Mouse (Mus musculus) kidney, postnatal 25 days (tissue): Measurements from ENCODE around the gene Ankrd50.

Source experiments
- DNase-seq, 2 experiments: peaks; one replicate each; pipeline ENCODE4 v3.0.0; 2021; ENCODE audit warnings: mixed read lengths in 2 of 2

Ankrd50 gene

DNA sequence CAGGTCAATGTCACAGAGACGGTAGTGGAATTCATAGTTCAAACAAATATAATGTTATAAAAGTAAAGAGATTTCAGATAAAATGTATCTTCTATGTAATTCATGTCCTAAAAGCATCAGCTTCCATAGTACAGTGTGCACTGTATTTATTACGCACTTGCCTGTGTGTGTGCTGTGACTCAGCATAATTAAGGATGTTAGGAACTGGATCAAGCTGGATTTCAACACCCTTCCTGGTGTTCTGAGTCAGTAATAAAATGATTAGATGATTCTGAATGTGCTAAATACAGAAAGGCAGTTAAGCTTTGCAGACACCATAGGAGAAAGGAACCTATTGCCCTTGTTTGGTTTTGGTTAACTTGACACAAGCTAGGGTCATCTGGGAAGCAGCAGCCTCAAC lies 21.5 kb downstream of the Ankrd50 start:
- DNase-seq, result no peak

DNA sequence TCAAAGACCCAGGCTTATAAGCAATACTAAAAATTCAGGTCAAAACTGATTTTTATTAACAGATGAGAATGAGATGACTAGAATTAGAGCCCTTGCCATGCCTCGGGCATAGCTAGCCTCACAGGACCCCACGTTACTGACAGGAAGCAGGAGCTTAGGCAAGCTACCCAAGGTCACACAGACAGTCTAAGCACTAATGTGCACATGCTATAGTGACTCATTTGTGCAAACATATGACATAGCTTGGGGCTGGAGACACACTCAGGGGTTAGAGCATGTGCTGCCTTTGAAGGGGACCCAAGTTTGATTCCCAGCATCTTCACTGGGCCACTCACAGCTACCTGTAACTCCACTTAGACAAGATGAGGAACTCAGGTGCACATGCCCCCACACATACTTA lies 22.9 kb downstream of the Ankrd50 start:
- DNase-seq, result no peak

DNA sequence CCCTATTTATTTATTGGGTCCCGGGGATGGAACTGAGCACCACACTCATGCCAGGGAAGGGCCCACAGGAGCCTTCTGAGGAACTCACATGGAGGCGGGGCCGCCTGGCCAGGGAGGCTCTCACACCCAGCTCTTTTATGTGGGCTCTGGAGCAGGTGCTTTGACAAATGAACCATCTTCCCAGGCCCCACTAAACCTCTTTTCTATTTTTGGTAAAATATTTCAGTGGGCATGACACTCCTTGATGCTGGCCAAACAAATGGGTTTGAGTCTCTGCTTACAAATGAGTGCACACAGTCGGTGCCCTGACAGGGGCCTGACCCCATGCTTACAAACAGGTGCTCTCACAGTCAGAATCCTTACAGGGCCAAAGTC lies 24.4 kb downstream of the Ankrd50 start:
- no peak for DNase-seq

DNA sequence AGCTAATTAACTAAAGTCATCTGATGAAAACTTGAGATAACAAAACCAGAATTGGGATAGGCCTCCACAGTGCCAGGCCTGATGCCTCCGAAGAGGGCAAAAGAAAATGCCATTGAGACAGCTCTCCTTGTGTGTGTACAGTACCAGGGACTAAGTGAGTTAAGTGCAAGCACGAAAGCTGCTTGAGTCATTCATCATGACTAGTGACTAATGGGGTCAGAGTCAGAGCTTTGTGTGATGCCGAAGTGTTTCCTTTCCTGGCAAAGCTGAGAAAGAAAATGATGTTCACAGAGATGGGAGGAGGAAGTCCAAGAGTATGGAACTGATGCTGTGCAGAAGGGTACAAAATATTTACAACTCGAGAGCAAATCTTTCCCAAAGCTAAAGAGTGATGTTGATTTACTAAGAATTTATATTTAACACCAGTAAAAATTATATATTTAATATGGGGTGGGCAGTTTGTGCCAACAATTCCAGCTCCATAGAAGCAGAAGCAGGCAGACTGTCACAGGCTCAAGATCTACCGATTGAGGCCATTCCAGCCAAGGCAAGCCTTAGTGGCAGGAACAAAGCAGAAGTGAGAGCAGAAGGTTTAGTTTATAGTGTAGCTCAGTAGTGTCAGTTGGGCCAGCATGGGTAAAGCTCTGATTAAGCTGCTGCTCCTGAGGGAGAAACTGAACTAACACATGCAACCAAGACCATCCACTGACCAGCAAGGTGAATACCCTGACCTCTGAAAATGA lies 25.0 kb downstream of the Ankrd50 start:
- no peak for DNase-seq

DNA sequence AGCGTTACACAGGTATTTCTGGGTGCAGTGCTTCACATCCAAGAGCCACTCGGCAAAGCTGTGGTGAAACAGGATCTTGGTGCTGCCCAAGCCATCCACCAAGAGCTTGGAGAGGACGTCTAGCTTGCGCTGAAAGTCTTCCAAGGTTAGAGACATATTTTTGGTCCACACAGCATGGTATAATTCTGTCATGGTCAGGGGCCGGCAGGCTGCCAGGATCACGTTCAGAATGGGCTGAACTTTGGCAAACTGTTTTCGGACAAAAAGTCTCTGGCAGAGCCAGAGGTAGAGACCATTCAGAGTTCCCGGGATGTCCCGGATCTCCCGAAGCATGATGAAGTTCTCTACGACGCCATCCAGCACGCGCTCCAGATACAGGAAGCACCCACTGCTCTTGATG lies 27.6 kb downstream of the Ankrd50 start:
- DNase-seq, result no peak

DNA sequence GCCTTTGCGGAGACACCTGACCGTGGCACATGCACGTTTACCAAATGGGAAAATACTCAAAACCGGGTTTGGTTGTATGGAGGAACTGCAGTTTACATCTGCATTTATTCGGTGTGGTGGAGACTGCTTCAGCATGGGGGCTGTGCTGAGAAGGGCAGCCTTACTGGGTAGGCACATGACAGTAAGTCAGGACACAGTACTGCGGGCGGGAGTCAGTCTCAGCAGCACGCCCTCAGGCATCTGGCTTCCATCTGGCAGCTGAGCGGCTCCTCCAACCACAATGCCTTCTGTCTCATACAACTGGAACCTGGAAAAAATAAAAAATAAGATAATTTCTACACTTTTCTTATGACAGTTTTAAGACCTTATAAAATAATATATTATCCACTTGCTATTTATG lies 32.4 kb downstream of the Ankrd50 start:
- DNase-seq, result no peak

DNA sequence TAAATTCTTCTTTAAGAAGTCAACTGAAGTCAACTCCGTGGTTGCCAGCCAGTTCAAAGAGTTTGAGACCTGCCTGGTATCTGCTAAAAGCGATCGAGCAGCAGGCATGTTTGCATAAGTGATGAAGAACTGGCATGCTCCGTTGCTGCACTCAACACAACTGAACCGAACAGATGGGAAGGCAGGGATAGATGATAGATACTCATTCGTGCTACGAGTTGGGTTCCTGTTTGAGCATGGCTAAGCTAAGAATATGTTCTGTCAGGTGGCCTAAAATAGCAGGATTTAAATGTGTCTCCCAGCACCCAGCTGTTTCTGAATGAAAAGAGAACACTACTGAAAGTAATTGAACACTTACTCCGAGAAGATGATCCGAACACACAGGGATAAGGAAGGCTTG lies 38.1 kb downstream of the Ankrd50 start:
- no peak for DNase-seq

DNA sequence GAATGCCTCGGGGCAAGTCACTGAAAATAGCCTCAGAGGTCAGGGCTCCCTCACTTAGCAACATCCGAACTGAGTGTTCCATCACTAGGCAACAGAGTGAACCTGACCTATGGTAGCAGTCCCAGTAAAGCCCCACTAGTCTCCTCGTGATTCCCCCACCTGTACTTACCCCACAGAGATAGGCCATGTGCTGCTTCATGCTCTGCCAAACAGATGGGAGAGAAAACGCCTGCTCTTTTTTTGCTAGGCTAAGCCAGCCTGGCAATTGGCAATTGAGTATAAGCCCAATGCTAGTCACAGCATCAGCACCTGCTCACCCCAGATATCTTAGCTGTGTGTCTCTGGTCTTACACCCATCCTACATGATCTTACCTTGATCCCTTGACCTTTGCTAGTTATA lies 40.8 kb downstream of the Ankrd50 start:
- DNase-seq, result no peak

DNA sequence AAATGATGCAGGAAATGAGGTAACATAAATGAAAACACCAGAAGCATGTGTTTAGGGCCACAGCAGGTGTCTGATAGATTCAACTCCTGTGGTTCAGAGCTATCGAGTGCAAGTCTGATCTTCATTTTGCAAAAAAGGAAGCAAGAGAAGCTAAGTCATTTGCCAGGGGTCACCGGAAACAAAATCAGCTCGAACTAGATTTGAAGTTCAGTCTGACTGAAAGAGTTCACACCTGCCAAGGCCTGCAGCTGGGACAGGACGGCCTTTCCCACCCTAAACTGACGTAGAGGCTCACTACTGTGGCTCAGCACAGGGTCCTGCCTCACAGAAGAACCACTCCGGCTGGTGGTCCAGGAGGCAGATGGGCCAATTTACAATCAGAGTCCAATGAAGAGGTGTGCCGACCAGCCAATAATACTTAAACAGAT lies 44.1 kb downstream of the Ankrd50 start:
- no peak for DNase-seq

DNA sequence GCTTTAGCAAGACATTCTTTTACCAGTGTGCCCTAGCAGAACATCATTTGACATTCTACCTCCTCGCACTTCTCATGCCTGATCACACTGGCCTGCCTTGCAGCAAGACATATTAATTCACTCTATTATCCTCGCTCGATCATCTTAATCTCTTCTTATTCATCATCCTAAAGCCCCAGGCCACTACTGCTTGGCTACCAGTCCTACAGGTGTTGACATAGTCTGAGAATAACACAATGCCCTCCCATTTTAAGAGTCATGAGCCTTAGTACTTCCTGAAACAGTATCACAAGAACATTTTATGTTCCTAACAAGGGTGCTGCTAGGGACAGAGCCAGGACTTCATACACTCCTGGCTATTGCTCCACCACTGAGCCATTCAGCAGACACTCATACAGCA lies 48.0 kb downstream of the Ankrd50 start:
- DNase-seq, result no peak

DNA sequence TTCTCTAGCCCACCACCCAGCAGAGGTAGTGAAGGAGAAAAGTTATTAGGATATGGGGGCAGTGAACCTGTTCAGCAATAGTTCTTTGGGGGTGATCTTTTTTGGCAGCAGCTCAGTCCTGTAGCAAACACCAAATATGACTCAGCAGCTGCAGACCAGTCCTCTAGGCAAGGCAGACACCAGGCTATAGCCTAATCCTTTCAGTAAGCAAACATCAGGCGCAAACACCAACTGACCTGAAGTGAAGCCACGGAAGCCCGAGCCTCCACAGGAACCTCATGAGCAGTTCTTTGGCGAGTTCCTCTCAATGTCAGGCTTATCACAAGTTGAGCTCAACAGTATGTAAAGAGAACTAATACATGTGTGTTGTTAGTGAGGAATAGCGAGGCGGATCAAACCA lies 48.8 kb downstream of the Ankrd50 start:
- DNase-seq, result no peak

DNA sequence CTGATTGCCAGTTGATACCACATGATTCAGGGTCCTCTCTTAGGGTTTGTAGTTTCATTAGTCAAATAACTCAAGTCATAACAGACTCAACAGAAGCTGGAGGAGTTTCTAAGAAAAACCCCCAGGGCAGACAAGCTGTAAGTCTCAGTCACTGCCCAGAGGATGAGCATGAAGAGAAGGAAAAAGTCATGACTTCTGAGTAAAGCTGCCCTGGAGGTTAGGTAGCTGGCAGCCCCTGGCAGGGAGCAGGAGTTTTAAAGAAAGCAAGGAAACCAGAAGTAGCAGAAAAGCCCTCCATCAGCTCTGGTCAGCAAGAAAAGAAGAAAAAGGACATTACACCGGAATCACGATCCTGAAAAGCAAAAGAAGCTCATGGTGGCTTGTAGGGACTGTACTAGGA lies 50.2 kb downstream of the Ankrd50 start:
- no peak for DNase-seq

DNA sequence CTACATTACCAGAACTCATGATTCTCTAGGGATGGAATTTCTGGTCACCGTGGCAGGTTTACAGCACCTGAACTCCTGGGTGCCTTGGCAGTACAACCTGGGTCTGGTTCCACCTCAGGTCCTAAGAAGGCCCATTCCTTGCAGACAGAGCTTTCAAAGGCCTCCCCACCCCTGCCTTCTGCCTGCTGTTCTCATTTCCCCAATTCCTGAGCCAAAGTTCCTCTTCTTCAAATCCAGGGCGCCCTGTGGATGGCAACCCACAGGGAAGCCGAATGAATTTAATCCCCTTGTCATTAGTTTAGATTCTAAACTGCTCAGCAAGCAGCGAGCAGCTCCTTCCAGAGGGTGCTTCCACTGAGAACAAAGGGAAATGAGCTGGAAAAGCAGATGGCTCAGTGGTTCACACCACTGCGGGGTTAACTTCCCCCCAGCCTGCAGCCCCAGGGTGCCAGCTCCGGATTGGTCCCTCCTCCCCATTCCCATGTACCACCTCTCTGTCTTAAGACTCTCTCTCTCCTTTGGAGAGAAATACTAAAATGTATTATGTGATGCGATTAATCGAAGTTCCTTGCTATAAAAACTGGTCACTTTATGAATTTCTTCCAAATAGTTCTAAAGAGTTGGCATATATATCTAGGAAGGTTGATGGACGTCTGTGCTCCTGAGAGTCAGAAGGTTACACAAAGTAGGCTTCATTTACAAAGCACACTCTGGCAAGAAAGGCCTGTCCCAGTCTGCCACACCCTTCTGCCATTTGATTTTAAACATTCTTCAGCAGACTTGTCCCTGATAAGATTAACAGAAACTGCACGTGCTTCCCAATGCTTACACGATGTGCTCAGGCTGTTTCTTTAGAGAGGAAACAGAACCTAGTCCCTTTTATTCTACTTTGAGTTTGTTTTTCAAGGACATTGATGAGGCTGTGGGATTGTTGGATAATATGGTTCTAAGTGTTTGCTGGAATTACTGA lies 50.9 kb downstream of the Ankrd50 start:
- no peak for DNase-seq

DNA sequence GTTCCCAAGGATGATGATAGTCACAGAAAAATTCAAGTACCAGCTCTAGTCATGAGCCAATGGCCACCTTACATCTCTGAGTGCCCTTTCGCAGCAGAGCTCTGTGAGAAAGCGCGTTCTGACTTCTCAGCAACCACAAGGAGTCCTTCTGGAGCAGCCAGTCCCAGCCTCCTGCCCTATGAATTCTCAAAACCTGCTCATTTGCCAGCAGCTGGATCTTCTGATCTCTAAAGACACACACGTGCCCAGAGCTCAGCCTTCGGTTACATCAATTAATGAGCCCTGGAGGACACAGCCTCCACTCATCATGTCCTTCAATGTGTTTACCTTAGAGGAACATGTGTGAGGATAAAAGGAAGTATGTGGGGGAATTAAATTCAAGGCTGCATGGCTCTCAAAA lies 53.2 kb downstream of the Ankrd50 start:
- no peak for DNase-seq

DNA sequence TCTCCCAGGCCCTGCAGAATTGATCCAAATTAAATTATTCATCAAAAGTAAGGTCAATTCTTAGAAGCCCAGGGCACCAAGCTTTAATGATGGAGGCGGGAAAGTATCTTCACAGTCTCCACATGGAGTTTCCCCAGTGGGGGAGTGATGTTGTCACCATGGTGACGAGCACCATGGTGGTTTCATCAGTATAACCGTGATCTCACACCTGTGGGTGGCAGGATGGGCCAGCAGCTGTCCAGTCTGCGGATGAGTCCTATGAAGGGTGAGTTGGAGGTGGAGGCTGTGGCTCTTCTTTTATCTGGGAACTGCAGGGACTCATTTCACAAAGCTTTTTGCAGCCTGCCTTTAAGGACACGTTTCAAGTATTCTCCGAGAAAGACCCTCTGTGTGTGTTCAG lies 53.6 kb downstream of the Ankrd50 start:
- no peak for DNase-seq

DNA sequence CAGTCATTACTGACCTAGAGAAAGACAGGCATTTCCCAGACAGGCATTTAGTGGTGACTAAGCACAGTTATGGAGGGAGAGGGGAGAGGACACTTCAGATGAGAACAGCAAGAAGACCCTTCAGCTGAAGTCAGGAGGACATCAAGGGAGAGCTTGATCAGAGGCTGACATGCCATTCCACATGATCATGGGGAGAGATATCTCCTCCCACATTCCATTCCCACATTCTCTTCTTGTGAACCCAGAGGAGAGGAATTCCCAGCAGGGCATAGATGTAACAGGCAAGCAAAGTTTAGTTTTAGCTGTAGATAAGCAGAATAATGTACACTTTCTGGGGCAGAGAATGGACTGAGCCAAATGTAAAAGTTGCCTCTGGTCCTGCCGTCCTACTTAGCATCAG lies 57.4 kb downstream of the Ankrd50 start:
- no peak for DNase-seq

DNA sequence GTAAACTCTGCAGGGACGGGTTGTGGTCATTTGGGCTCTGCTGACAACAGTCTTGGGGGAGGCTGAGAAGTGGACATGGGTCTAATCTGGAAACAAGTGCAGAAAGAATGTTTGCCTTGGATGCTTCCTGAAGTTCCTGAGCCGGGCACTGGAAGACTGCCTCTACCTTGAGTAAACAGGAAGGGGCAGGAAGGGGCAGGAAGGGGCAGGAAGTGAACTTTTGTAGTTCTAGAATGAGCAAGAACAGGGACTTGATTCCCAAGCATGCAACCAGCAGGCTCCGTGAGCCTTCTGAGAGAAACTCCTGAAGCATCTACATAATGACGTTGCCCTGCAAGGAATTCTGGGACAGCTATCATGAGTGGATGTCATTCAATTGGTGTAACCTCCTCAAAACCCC lies 60.7 kb downstream of the Ankrd50 start:
- DNase-seq, result no peak

DNA sequence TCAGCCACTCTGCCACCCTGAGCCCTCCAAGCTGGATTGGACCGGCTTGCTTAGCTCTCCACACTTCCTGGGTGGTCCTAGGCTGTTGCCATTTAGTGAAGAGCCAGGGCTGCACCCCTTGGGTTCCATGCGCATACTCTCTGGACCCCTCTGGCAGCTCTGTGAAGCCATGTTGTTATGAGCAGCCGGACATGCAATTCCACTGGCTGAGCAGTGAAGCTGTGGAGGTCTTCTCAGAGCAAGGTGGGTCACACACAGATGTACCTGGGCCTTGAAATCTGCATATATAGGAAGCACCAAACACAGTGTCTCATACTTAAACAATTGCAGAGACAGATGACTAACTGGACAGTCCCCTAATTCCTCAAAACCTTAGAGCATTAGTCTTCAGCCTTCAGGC lies 64.7 kb downstream of the Ankrd50 start:
- DNase-seq, result no peak

DNA sequence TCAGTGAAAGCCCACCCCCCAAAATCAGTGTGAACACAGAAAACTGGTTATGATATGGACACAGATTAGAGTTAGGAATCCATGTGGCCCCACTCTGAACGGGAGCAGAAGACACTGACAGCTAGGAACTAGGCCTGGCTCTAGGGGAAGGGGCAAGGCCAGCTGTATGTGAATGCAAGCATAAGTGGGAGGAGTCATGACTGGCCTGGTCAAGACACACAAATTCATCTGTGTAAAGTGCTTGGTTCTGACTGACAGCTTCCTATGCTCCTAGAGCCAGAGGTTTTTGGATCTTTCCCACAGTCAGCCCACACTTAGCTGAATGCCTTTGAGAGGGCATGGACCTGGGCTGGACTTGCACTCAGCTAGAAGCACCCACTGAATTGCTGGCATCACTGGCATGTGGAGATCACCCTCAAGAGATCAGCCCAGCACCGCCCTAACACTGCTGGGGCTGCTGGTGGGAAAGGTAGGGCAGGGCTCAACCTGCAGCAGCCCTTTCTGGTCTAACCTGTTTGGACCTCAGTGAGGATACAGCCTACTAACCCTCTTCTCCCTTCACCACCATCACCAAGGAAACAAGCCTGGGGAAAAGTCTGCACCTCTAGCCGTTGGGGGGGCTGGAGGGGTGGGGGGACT lies 69.2 kb downstream of the Ankrd50 start:
- DNase-seq, result no peak
